Mouse (Mus musculus) hematopoietic stem cell, adult 5-6 weeks (primary cell): ENCODE data around the gene Morn3. TPM values are rescaled to one million over a fixed set of nuclear protein-coding genes. Genes with fewer than 3 reads are reported as not detected.

Source experiments
- ATAC-seq, 2 experiments: fragments of 125-278 bp in 1 of 2; replicated peaks in 1 of 2; 2 replicates each; pipeline ENCODE4 v1.8.0; 2016 to 2017; ENCODE audit warnings: inconsistent platforms in 2 of 2, mild to moderate bottlenecking in 2 of 2, moderate number of reproducible peaks in 2 of 2, low read depth in 1 of 2, moderate TSS enrichment in 1 of 2; ENCODE audit not compliant: low FRiP score in 2 of 2, poor library complexity in 2 of 2, severe bottlenecking in 2 of 2, insufficient read depth in 1 of 2, low TSS enrichment in 1 of 2
- total RNA-seq: library from RNA; stranded (forward); fragments of 172-1452, 232-1000 nt; gene quantifications from 2 replicates; pipeline ENCODE4 v1.2.3, GENCODE M21; 2017

The Morn3 gene
- total RNA-seq, 1 experiment from 2014 or later = not detected

GRCm38 (mm10) chr5:122987211-122988020, 59.4 kb downstream of the Morn3 start:
- 0 out of 4 replicates have a peak, but pooled peaks of 1 of the 2 experiments have one; percentile 9 for ATAC-seq

- no peak for ATAC-seq
Observed at GRCm38 (mm10) chr5:122986091-122986493, 60.7 kb downstream of the Morn3 start.

Other genes with a start within 250 kb of the Morn3 start
- gene Anapc5, start 225.7 kb downstream of the Morn3 start, total RNA-seq = 311 and 361 TPM in 2 replicates
- 21.6 and 21.7 TPM in 2 replicates for gene Rnf34, start 197.0 kb downstream of the Morn3 start, total RNA-seq
- gene Kdm2b, start 57.2 kb downstream of the Morn3 start, total RNA-seq = 59.0 and 70.8 TPM in 2 replicates
- 16.8 and 18.2 TPM in 2 replicates for gene Orai1, start 31.9 kb downstream of the Morn3 start, total RNA-seq
- 0.56 and 2.7 TPM in 2 replicates for gene Tmem120b, start 21.4 kb upstream of the Morn3 start, total RNA-seq
- gene Rhof, start 85.7 kb upstream of the Morn3 start, total RNA-seq = 7.1 and 12.3 TPM in 2 replicates
- gene Setd1b, start 95.2 kb upstream of the Morn3 start, total RNA-seq = 2.3 and 2.8 TPM in 2 replicates
- gene Psmd9, start 122.4 kb upstream of the Morn3 start, total RNA-seq = 20.9 and 21.0 TPM in 2 replicates
- not detected in 2 replicates for gene Hpd, start 135.7 kb upstream of the Morn3 start, total RNA-seq
- 0.19 TPM in 1 of 2 replicates, not detected in the other for gene Wdr66, start 205.1 kb upstream of the Morn3 start, total RNA-seq